Mouse (Mus musculus) cerebellum, adult 11 months (tissue): ENCODE results near the gene Lyrm9.

Experiments used
- DNase-seq: peaks from one replicate; pipeline ENCODE4 v3.0.0; 2022

Lyrm9 gene

DNA sequence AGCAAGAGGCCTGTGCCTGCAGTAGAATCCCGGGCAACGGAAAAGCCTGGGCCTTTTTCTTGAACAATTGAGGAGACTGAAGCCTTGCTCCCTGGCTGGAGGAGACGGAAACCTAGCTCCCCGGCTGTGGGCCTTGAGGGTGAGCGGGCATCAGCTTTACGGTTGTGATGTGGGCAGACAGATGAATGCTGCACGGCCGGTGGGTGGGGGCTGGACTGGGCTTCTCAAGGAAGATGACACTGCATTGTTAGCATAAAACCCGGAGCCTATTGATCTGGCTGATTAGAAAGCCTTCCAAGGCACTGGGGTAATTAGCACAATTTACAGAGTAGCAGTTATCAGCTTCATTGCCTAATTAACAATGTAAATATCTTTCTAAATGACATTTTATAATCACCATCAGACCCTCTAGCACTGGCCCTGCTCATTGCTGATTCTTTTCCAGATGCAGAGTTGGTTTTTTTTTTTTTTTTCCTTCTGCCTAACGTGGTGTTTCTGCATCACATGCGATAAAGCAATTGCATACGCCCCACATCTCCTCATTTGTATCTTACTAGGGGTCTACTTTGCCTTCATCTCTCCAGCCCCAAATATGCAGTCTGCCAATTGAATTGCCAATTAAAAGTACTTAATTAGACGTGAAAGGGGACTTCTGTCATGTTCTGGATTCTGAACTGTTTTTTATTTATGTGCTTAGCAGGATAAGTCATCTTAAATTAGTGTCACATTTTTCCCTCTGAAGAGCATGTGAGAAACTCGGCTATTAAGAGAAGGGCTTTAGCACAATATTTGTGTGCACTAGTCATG lies 10.2 kb upstream of the Lyrm9 start:
- no peak for DNase-seq

DNA sequence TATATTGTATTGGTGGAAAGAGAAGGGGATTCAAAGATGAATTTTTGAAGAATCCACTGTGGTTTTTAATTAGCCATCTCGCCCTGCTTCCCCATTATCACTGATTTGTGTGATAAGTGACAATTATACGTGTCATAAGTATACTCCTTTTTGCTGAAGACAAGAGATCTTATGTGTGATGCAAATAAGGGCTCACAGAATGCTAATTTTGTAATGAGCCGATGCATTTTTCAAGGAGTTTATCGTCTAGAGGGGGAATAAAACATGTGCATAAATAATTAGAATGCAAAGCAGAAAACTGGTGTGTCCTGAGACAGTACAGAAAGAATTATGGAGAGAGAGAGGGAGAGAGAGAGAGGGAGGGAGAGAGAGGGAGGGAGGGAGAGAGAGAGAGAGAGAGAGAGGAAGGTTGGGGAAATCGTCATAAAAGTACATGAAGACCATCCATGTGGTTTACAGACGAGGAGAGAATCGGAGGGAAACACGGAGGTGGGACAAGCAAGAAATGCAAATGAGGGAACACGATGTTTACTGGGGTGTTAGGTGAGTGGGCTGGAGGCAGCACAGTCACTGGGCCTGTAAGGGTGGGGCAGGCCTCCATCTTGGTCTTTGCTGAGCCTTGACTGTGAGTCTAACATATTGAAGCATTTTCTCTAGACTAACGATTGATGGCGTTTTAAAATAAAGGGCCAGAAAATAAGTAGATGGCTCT lies 8.9 kb upstream of the Lyrm9 start:
- DNase-seq = no peak

DNA sequence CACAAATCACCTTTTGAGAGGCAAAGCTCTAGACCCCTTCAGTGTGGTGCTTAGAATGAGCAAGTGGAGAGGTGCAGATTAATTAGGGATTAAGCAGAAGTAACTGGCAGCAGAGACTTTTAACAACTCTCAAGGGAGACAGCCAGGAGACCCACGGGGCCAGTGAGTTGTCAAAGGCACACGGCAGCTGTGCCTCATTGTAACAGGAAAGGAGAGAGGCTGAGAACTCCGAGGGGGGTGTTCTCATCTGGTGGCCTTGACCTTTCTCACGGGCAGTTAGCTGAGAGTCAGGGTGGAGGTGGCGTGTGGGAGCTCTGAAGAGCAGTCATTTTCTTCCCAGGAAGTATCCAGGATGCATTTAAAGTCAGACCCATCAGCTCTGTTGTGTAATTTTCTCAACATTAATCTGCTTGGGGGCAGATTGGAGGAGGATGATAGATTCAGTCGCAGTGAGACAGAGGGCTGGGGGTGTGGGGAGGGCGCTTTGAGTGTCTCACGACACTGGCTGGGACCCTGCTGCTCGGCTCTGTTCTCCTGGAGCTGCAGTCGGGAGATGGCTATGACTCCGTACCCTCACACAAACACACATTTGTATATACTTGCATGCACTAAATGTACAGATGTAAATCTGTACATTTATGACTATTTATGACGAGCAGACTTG lies 5.9 kb upstream of the Lyrm9 start:
- no peak for DNase-seq

DNA sequence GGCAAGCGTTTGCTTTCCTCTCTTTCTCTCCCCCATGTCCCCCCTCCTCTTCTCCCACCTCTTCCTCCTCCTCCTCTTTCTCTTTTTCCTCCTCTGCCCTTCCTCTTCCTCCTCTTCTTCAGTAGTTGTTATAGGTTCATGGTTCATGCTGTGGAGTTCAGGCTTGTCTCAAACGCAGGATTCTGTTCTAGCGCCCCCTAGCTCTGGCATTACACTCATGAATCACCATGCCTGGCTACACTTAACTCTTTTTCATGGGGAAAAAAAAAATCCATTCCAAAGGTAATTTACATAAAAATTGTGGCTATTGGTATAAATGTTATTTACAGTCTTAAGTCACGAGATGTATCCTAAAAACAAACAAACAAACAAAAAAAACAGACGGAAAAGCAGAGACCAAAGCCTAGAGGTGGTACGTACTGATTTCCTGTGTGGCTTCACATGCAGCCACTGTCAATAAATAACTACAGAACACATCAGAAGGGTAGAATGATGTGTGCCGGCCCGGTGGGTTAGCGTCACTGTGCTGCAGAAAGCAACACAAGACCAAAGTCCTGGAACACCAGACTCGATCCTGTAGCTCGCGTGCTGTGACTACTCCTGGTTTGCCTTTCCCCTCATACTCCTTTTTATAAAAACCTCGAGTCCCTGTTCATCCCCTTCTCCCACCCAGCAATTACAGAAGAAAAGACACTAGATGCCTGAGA lies 3.4 kb upstream of the Lyrm9 start:
- DNase-seq = no peak

GRCm38 (mm10) chr11:78827546-78827945 lies 1.2 kb downstream of the Lyrm9 start:
- no peak for DNase-seq

DNA sequence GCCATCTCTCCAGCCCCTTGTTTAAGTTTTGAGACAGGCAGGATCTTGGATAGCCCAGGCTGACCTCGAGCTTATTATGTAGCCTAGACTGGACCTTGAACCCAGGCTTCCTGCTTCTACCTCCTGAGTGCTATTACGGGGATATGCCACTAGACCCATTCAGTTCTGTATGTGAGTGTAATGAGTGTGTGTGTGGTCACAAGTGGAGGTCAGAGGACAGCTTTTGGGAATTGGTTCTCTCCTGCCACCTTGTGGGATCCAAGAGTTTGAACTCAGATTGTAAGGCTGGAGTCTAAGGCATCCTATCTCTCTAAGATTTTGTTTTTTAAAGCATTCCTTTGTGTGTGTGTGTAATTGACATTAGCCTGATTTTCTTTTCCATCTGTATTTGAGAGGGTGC lies 2.0 kb downstream of the Lyrm9 start:
- no peak for DNase-seq

- DNase-seq = no peak
These were observed 3.0 kb downstream of the Lyrm9 start for GRCm38 (mm10) chr11:78829373-78829772.

DNA sequence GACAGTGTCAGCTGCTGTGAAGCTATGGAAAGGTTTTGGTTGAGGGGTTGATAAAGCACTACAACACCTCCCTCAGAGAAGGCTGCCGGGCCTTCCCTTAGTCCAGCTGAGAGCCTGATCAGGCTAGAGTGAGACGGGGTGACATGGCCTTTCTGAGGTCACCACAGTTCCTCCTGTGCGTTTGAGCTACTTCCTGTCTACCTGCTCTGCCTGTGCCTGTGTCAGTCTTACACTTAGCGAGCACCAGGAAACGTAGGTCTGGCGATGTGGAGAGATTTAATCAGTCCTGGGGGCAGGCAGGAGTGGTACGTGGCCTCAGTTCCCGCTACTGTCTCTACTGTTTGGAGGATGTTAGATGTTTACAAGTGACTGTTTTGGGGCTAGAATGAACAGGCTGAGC lies 3.8 kb downstream of the Lyrm9 start:
- no peak for DNase-seq

DNA sequence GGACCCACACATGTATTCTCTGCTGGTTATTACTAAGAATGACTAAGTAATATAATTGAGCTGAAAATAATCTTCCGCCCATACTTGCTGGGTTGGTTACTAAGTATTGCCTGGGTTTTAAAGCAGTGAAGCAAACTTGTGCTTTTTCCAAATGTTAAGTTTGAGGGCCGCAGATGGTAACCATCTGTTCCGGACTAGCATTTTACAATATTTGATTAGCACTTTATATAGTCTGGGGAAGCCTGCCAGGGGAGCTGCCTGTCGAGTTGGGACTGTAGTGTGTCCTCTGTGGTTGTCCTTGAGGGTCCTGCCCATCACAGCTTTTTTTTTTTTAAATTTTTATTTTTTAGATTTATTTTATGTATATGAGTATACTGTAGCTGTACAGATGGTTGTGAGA lies 5.3 kb downstream of the Lyrm9 start:
- no peak for DNase-seq

- DNase-seq = no peak
These were observed 5.8 kb downstream of the Lyrm9 start for GRCm38 (mm10) chr11:78832117-78832726.

- no peak for DNase-seq
These were observed 6.5 kb downstream of the Lyrm9 start for GRCm38 (mm10) chr11:78832816-78833314.

GRCm38 (mm10) chr11:78836486-78836885 lies 10.1 kb downstream of the Lyrm9 start:
- DNase-seq = no peak

DNA sequence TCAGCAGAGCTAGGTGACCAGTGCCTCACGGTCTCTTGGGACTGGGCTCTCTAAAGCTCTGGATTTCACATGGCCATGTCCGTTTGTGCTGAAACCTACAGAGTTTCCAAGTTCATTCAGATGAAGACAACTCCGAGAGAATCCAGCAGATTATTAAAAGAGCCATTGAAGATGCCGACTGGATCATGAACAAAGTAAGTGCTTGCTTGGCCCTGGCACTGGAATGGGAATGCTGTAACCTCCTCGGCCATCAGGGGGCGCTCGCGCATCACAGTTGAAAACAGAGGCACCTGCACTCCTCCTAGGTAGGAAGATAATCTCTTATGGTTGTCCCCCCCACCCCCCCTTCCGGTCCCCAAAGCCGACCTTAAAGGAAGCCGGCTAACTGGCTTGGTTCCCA lies 11.6 kb downstream of the Lyrm9 start:
- DNase-seq = peak; percentile 50

DNA sequence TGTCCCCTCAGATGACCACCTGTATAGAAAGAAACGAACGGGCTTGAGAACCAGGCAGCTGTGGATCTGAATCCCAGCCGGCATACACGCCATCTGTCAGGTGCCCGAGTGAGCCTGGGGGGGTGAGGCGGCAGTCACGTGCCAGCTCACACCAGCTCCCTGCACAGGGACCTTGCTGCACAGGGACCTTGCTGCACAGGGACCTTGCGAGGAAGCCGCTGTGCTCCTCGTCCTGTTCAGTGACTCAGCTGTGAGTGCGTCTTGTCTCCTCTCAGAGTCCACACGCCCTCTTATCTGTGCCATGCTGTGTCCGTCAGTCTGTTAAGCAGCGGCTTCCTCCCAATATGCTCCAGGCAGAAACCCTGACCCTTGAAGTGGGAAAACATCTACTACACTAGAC lies 13.1 kb downstream of the Lyrm9 start:
- DNase-seq = no peak

DNA sequence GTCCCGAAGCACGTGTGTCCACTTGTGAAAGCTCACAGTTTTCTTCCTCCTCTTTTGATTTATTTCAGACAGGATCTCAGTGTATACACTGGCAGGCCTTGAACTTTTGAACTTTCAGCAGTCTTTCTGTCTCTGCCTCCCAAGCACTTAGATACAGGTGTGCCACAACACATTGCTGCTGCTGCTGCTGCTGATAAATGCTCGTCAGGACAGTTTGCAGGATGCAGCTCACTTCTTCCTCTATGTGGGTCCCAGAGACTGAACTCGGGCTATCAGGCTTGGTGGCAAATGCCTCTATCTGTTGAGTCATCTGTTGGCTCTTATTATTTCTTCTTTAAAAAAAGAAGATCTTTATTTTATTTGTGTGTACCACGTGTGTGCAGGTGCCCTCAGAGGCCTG lies 13.8 kb downstream of the Lyrm9 start:
- DNase-seq = no peak

- DNase-seq = no peak
These were observed 15.6 kb downstream of the Lyrm9 start for GRCm38 (mm10) chr11:78841987-78842386.

GRCm38 (mm10) chr11:78846620-78847019 lies 20.2 kb downstream of the Lyrm9 start:
- DNase-seq = no peak

DNA sequence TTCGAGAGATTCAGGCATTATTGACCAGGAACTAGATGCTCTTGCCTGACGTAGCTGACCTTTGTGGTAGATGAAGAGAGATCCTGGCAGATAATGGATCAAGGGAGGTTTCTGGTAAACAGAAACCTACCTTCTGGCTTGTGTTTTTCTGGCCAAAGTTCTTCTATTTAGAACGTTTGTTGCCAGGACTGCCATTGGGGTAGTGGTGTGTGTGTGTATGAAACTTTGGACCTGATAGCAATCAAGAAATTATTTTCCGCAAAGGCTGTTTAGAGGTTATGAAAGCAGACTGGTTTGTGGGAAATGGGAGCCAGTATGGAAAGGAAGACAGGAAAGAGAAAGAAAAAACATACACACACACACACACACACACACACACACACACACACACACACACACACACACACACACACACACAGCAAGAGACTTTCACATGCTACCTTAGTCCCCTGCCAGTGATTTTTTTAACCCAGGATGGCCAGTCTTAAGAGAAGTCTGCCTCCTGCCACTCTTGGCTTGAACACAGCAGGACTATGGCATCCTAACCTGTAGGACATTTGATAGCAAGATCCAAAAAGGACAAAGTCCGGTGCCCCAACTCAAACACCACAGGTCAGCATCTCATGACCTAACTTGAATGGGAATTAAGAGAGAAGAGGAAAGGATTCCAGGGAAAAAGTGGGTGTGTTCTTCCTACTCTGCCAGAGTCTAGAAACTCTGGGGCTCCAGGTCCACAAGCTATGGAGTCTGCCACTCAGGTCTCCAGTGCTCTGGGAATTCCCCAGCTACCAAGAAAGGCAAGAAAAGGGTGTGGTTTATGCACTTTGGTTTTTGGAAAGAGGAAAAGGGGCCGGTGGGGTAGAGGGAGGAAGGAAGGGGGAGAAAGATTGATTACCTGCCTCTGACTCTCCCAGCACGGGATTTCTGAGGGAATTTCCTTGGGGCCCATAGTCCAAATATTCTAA lies 21.8 kb downstream of the Lyrm9 start:
- no peak for DNase-seq

GRCm38 (mm10) chr11:78849859-78850258 lies 23.5 kb downstream of the Lyrm9 start:
- DNase-seq = no peak

GRCm38 (mm10) chr11:78851216-78851870 lies 25.0 kb downstream of the Lyrm9 start:
- no peak for DNase-seq

GRCm38 (mm10) chr11:78851871-78852265 lies 25.5 kb downstream of the Lyrm9 start:
- DNase-seq = no peak
